Mouse (Mus musculus) layer of hippocampus, adult 9-10 months (tissue): ENCODE measurements at regions not wholly inside any gene's neighbourhood (a gene's known extent, or its start where the extent isn't known, plus 50 kb on each side); places are given as distances from the start of the nearest gene placed in this dataset.
"Not testable (repeated sequence)": the region's sequence is repeated elsewhere in the genome, so short reads cannot be mapped to it uniquely, and the experiment has no call there.

Experiments
- DNase-seq: peaks from one replicate; pipeline ENCODE4 v3.0.0; 2022; ENCODE audit warnings: low spot score

DNA sequence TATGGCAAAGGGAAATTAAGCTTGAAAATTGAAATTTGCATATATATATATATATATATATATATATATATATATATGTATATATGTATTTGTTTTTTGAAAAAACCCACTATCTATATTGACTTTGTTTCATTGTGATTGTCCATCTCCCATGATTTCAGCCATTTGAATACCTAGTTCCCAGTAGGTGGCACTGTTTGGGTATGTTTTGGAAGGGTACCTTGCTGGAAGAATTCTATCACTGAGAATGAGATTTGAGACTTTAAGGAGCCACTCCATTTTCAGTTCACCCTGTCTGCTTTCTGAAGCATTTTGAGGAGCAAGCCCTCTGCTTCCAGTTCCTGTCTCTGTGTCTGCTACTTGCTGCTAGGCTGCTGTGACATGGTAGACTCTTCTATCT, 72.8 kb upstream of the Ugt8a start:
- DNase-seq = no peak

GRCm38 (mm10) chr3:126016166-126016565, 77.7 kb upstream of the Ugt8a start:
- DNase-seq = no peak

GRCm38 (mm10) chr3:126044327-126044726, 105.9 kb upstream of the Ugt8a start:
- DNase-seq = no peak

DNA sequence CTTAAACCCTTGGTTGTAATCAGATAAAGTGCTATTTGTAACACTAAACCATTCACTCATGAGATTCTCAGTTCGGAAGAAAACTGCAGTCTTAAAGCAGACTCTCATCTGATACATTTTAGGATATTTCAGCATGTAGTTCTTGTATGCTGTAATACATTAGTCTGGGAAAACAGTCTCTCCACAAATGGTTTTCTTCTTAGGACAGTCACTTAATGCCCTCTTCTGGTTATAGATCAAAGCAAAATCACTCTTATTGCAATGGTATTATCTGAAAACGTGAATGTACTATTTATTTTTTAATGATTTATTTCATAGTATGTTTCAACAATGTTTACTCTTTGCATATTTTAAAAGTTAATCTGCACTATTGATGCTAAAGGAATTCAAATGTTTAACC, 106.4 kb upstream of the Ugt8a start:
- DNase-seq = no peak

GRCm38 (mm10) chr3:126045992-126046786, 107.8 kb upstream of the Ugt8a start:
- no peak for DNase-seq

- DNase-seq = no peak
These were observed 120.2 kb upstream of the Ugt8a start for GRCm38 (mm10) chr3:126058585-126058984.

GRCm38 (mm10) chr3:126105086-126105485, 166.7 kb upstream of the Ugt8a start:
- DNase-seq = no peak

GRCm38 (mm10) chr3:126109371-126109770, 171.0 kb upstream of the Ugt8a start:
- no peak for DNase-seq

- DNase-seq = no peak
These were observed 179.4 kb upstream of the Ugt8a start for GRCm38 (mm10) chr3:126117849-126118248.

DNA sequence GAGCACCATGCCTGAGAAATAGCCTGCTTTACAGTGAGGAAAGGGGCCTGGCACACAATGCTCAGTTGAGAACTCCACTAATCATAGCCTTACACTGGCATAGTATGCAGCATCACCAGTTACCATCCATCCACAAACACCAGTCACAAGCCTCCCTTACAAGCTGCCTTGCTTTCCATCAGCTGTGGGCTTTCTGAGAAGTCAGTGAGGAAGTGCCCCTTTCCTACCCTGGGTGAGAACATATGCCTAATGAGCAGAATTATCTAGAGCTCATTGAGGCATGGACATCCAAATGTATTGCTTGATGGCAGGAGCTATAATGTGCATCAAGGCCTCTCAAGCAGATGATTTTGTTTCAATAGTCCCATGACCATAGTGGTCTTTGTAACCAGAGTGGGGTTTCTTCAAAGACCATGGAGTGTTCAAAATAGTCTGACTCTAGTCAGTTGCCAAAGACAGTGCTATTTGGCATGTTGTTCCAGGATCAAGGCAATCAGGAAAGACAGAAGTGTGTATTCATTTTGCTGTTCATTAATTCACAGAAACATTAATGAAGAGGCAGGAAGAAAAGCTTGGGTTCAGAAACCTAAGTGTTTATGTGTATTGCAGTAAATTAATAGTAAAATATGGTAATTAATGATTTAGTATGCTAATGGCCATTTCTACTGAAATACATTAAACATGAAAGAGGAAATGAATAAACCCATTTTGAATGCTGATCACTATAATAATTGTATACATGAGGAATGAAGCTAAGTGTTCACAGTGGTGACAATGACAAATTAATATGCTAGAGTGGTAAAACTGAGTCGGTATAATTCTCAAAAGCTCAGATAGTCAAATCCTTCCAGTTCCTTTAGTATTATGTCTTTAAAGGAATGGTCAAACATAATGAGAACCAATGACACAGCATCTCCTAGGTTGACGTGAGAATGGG, 184.2 kb upstream of the Ugt8a start:
- DNase-seq = no peak

DNA sequence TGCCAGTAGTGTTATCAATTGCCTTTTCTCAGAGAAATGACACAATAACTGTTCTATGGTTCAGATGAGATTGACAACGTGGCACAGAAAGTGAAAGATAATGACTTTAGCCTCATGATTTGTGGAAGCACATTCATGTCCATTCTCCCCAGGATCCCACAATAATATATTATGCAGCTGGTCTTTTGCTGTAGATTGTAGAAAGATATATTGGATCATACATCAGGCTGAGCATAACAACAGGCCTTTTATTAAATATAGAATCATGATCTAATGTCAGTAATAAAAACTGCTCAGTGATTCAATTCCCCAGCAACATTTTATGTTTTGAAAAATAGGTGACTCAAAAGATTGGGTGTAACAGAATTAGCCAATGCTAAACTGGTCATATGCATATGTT, 196.9 kb upstream of the Arsj start:
- DNase-seq = no peak

- DNase-seq = no peak
These were observed 154.5 kb upstream of the Arsj start for GRCm38 (mm10) chr3:126209024-126209423.

GRCm38 (mm10) chr3:126210226-126210625, 153.3 kb upstream of the Arsj start:
- DNase-seq = no peak

- no peak for DNase-seq
These were observed 135.9 kb upstream of the Arsj start for GRCm38 (mm10) chr3:126227575-126227974.

DNA sequence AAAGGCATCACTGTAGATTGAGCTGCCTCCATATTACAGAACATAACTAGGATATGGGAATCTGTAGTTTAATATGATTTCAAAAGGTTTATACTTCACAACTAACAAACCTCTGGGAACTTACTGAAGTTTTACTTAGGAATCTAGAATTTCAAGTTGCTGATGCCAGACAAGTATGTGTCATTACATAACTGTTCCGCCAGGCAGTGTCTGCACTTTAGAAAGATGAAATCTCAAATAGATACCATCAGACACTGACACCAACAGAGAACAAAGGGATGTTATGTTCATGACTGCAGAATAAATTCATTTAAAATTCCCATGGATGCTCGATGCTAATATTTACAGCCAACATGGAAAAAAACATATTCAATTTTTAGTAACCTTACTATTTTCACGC, 117.7 kb upstream of the Arsj start:
- no peak for DNase-seq

DNA sequence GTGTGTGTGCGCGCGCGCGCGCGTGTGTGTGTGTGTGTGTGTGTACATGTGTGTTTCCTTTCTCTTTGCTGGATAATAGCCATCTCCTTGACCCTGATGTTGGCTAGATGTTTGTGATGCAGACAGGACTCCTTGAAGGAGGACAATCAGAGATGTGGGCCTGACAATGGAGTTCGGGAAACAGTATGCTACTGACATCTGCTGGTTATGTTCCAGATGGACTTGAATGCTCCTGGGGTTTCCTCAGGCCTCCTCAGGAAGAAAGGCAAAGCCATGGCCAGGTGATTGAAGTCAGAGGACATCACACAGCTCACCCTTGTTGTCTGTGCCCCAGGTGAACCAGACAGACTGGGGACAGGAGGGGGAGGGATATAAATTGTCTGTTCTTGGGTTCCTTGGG, 102.2 kb upstream of the Arsj start:
- DNase-seq = no peak

DNA sequence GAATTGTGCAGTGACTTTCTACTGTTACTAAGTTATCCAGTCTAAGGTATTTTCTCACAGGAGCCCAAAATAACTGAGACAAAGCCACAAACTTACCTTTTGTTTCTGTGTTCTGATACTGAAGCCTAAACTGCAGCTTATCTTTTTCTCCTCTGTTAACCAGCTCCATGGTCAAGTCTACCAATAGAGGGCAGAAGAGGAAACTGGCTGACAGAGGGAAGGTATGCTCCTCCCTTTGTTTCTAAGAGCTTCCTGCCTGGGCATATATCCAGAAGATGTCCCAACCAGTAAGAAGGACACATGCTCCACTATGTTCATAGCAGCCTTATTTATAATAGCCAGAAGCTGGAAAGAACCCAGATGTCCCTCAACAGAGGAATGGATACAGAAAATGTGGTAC, 91.5 kb upstream of the Arsj start:
- not testable (repeated sequence) for DNase-seq

DNA sequence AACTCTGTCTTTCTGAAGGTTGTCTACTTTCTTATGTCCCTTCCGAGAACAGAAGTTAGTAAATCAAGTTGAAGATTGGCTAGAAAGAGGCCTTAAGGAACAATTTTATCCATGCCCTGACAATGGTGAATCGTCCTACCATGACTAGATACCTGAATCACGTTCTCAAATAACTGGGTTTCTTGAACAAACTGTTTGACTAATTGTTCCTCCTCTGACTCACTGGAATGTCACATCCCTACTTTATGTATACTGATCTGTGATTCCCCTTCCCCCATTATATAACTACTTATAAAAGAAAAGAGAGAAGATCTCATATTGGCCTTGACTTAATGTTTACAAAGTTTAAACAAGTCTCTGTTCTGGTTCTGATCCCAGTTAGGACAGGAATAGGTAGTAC, 89.9 kb upstream of the Arsj start:
- no peak for DNase-seq

GRCm38 (mm10) chr3:126276008-126276700, 87.3 kb upstream of the Arsj start:
- DNase-seq = peak; percentile 3

GRCm38 (mm10) chr3:126284294-126285090, 79.0 kb upstream of the Arsj start:
- DNase-seq = no peak

GRCm38 (mm10) chr3:126292259-126292658, 71.2 kb upstream of the Arsj start:
- no peak for DNase-seq

GRCm38 (mm10) chr3:126292830-126293229, 70.7 kb upstream of the Arsj start:
- DNase-seq = no peak
